Mouse (Mus musculus): ENCODE data around the gene Rdh12.
"Not testable (repeated sequence)": the region's sequence is repeated elsewhere in the genome, so short reads cannot be mapped to it uniquely, and the experiment has no call there.

Rdh12 gene

DNA sequence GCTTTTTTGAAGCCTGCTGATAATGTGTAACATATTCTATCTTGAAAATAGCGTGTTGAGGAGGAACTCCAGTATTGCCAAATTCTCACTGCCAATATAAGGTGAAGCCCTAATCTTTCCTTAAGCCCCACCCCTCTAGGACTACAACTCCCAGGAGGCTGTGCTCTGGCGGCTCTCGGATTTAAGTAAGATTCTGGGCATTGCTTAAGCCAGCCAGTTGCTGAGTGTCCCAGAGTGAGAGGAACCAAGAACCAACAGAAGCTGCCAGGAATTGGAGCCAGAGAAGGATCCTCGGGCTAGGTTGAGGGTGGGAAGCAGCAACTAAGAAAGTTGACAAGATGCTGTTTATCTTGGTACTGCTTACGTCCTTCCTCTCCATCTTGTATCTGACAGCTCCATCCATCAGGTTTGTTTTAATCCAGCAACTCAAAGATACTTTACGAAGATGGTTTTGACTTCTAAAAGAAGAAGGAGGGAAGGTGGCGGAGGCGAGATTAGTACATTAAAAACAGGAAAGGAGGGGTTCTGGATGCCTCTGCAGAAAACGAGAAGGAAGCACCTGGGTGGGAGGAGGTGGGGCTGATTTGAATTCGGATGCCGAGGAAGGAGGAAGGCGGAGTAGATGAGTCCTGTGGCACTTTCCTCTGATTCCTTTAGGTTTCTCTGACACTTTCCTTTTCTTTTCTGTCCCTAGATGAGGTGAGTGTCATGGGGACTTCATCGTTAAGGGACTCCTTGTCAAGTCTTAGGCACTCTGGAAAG, at the start of gene Rdh12:
Gene Rdh12 (plus strand): TSS at position 212 of the 762 bp plus-strand sequence.
- DNase-seq: peak; percentile 26 to 37

DNA sequence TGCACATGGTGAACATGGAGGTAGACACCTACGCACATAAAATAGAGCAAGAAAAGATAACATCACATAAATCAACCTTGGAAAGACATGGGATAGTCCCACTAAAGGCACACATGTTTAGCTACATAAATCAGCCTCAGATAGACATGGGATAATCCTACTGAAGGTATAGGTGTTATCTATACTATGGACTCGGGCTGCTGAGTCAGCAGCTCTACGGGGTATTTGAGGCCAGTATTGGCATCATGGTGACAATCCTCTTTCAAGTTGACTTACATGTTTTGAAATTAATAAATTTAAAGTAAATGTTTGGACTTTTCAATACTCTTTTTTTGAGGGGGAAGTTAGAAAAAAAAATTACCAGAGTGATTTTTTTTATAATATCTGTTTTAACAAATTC, 45.8 kb upstream of the Rdh12 start:
- DNase-seq: no peak

- no peak for DNase-seq
These were observed 39.5 kb upstream of the Rdh12 start for GRCm38 (mm10) chr12:79169173-79169572.

- no peak for DNase-seq
These were observed 38.3 kb upstream of the Rdh12 start for GRCm38 (mm10) chr12:79170421-79170820.

- no peak for DNase-seq
These were observed 37.3 kb upstream of the Rdh12 start for GRCm38 (mm10) chr12:79171269-79171995.

- peak; percentile 93 to 94 for DNase-seq
These were observed 36.4 kb upstream of the Rdh12 start, which contains the start of gene Vti1b for GRCm38 (mm10) chr12:79172019-79172941. Gene Vti1b (minus strand): TSS chr12:79172667.

- no peak for DNase-seq
These were observed 35.0 kb upstream of the Rdh12 start for GRCm38 (mm10) chr12:79173721-79174120.

DNA sequence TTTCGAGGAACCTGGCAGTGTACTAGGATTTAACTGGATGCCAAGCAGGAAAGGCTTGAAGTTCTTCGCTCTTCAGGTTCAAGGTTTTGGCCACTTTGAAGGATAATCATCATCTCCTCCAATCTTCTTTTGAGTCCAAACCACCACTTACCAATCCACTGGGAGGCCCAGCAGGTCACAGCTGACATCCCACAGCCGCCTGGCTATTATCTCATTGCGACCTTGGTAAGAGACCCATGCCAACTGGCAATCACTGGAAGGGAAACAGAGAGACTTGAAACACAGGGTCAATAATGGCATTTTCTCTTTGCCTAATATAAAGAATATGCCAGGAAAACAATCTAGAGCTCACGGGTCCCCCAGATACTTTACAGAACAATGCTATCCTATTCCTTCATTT, 32.7 kb upstream of the Rdh12 start:
- no peak for DNase-seq

GRCm38 (mm10) chr12:79185160-79185559, 23.6 kb upstream of the Rdh12 start:
- DNase-seq: not testable (repeated sequence)

- peak; percentile 54 to 69 for DNase-seq
These were observed 17.6 kb upstream of the Rdh12 start for GRCm38 (mm10) chr12:79190931-79191673.

DNA sequence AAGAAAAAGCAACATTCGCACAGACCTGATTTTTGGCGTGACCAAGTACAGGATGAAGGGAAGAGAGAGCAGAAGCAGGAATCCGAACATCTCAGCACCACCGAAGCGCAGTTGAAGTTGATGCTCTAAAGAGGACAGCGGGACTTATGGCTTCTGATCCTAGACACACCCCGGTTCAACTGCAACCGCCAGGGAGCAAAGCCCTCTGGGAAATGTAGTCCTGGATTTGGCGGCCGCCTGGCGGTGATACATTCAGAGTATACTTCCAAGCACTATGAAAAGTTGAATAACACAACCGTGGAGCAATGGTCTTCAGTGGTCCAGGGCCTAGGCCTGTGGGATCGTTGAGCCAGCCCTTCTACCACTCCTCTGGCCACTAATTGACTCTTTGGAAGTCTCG, 17.0 kb upstream of the Rdh12 start:
- peak; percentile 79 to 85 for DNase-seq

DNA sequence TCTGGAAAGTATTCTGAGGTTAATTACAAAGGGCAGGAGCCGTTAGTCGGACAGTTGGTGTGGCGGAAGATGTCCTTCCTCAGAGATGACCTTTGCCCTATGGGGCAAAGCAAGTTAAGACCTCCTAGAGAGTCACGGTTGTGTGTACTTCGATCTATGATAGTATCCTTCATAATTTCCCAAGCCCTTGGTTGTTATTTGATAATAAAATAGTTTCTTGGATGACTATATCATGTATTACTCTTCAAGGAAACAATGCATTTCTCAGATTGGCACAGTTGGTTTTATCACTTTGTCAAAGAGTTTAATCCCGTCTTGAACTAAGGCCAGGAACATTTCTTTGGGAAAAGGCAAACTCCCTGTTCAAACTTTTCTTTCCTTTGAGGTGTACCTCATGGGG, 16.5 kb upstream of the Rdh12 start, which contains the start of gene Rdh11:
Gene Rdh11 (minus strand): TSS at position 101 of the 400 bp plus-strand sequence.
- DNase-seq: no peak

GRCm38 (mm10) chr12:79193441-79193840, 15.3 kb upstream of the Rdh12 start:
- DNase-seq: peak; percentile 31 to 76

DNA sequence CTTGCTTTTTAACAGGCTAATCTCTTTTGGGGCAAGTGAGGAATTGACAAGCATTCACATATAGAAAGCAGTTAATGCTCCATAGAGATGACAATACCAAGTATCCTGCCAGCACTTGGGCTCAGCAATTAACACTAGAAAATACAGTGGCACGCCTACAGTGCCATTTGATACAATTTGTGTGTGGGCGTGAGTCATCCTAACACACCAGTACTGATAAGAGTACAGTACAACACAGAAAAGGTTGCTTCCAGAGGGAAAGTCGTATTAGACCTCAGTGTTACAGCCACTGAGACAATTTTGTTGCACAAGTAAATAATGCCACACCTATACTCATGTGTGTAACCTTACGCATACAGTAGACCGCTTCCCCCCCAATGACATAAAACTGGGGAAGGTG, 11.6 kb upstream of the Rdh12 start:
- no peak for DNase-seq

DNA sequence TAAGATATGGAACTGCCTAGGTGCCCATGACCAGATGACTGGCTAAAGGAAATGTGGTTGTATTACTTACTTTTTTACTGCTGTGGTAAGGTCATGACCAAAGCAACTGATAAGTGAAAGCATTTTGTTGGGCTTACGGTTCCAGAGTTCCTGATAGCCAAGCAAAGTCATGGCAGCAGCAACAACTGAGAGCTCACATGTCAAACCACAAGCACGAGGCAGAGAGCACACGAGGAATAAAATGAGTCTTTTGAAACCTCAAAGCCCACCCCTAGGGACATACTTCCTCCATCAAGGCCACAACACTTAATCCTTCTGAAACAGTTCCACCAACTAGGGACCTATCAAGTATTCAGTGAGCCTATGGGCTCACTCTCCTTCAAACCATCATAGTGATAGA, 6.8 kb upstream of the Rdh12 start:
- DNase-seq: no peak

DNA sequence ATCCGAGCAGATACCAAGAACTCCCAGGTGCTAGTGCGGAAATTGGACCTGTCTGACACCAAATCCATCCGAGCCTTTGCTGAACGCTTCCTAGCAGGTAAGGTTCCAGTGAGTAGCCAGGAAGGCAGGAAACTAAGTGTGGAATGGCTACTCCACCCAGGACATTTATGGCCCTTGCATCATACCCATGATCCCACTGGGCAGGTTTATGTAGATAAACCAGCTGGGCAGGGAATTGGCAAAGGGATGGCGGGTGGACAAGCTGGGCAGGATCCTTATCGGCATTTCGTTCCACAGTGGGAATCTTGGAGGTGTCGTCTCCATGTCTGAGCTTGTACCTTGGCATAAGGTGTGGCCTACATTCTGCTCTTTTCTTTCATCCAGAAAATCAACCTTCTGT, 2.7 kb downstream of the Rdh12 start:
- DNase-seq: no peak

GRCm38 (mm10) chr12:79217511-79217910, 8.8 kb downstream of the Rdh12 start:
- DNase-seq: no peak

DNA sequence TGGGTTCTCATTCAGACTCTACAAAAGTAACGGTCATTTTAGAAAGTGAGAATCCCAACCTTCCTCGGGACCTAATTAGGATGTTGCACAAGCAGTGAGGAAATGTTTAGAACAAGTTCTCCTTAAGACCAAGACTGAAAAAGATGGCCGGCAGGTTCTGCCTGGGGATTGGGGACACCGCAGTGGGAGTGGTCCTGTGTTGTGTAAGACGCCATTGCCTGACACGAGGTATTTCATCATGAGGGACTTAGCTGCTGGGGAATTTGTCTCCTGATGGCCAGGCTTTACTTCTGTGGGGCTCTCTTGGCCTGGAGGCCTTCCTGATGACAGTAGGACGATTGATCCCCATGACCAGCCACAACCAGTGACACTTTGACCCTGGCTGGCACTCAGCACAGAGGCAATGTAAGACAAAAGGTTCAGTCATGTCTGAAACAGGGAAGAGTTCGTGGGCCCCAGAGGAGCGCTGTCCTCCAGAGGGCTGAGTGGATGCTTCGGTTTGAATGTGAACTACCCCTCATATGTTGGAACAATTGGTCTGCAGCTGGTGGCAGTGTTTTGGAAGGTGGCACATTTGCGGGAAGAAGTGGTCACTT, 26.9 kb downstream of the Rdh12 start:
- peak in 1 of 2 experiments; percentile 21 for DNase-seq

- DNase-seq: no peak
These were observed 33.3 kb downstream of the Rdh12 start for GRCm38 (mm10) chr12:79241985-79242384.

DNA sequence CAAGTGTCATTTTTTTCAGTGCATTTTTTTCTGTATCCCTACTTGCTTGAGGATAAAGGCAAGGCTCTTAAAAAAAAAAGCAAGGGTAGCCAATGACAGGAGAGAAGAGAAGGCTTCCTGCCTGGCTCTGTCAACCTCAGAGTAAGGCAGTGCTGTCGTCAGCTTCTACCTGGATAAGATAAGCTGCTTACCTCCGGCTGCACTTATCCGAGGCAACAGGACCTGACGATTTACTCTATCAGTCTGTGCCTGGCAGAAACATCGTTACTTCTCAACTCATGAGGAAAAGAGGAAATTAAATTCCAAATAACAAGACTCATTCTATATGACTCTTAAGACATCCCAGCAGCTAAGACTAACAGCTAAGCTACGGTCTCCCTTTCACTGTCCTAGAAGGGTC, 34.2 kb downstream of the Rdh12 start:
- no peak for DNase-seq

- no peak for DNase-seq
These were observed 39.4 kb downstream of the Rdh12 start for GRCm38 (mm10) chr12:79248110-79248509.
